Mouse (Mus musculus): ENCODE data around the gene Nf1. TPM values are rescaled to one million over a fixed set of nuclear protein-coding genes. Genes with fewer than 3 reads are reported as not detected.

Nf1 gene
- polyA plus RNA-seq, 1 experiment from 2014 or later: 6.1 TPM

- WGBS: 90% methylated on average over 6 of the region's 6 CpGs
- Histone ChIP-seq H3K4me1 (replicated peaks) (no peaks in the 10 kb centered on the region), H3K4me2 (no peak overlapping the region), H3K4me3 (no peak overlapping the region), H3K36me3 (peaks cover 38% of the 10 kb centered on the region), H3K9ac (no peak overlapping the region), H3K27me3 (no peaks in the 10 kb centered on the region), H3K27ac (replicated peaks) (no peak overlapping the region), H3K9me3 (no peaks in the 10 kb centered on the region)
- no peak for ATAC-seq (ENCODE audit: low read depth)
Measured at GRCm38 (mm10) chr11:79533311-79533710, 193.8 kb downstream of the Nf1 start.

- Histone ChIP-seq H3K9ac (no peak overlapping the region), H3K36me3 (peaks cover 38% of the 10 kb centered on the region), H3K27me3 (no peaks in the 10 kb centered on the region), H3K4me3 (no peak overlapping the region), H3K27ac (replicated peaks) (no peak overlapping the region), H3K4me2 (no peak overlapping the region), H3K4me1 (replicated peaks) (no peaks in the 10 kb centered on the region), H3K9me3 (no peaks in the 10 kb centered on the region)
- no peak for ATAC-seq (ENCODE audit: low read depth)
- WGBS: 89% methylated on average over 8 of the region's 8 CpGs
Measured at GRCm38 (mm10) chr11:79533950-79534690, 194.6 kb downstream of the Nf1 start.

GRCm38 (mm10) chr11:79535554-79535953 lies 196.1 kb downstream of the Nf1 start:
- Histone ChIP-seq H3K4me1 (replicated peaks) (no peaks in the 10 kb centered on the region), H3K4me2 (no peak overlapping the region), H3K27me3 (no peaks in the 10 kb centered on the region), H3K27ac (replicated peaks) (no peak overlapping the region), H3K9ac (no peak overlapping the region), H3K9me3 (no peaks in the 10 kb centered on the region), H3K36me3 (peaks cover 45% of the 10 kb centered on the region), H3K4me3 (no peak overlapping the region)
- ATAC-seq (ENCODE audit: low read depth): no peak
- 90% methylated on average over 4 of the region's 4 CpGs for WGBS

GRCm38 (mm10) chr11:79536293-79536692 lies 196.8 kb downstream of the Nf1 start:
- no peak for ATAC-seq (ENCODE audit: low read depth)
- Histone ChIP-seq H3K4me3 (no peak overlapping the region), H3K27ac (replicated peaks) (no peak overlapping the region), H3K9ac (no peak overlapping the region), H3K4me1 (replicated peaks) (no peaks in the 10 kb centered on the region), H3K9me3 (no peaks in the 10 kb centered on the region), H3K4me2 (no peak overlapping the region), H3K27me3 (no peaks in the 10 kb centered on the region), H3K36me3 (peaks cover 43% of the 10 kb centered on the region)
- 95% methylated on average over 3 of the region's 3 CpGs for WGBS

GRCm38 (mm10) chr11:79552622-79553021 lies 213.1 kb downstream of the Nf1 start:
- 88% methylated on average over 1 of the region's 1 CpGs for WGBS

GRCm38 (mm10) chr11:79560536-79560935 lies 221.0 kb downstream of the Nf1 start:
- 95% methylated on average over 4 of the region's 4 CpGs for WGBS
- no peak for ATAC-seq (ENCODE audit: low read depth)
- Histone ChIP-seq H3K9me3 (no peaks in the 10 kb centered on the region), H3K9ac (no peak overlapping the region), H3K27me3 (no peaks in the 10 kb centered on the region), H3K4me3 (no peak overlapping the region), H3K4me2 (no peak overlapping the region), H3K36me3 (peaks cover 84% of the 10 kb centered on the region), H3K27ac (replicated peaks) (no peak overlapping the region), H3K4me1 (replicated peaks) (no peaks in the 10 kb centered on the region)

More at GRCm38 (mm10) chr11:79552622-79553021, 213.1 kb downstream of the Nf1 start:
- Histone ChIP-seq H3K4me3 (no peak overlapping the region), H3K27ac (replicated peaks) (no peak overlapping the region), H3K9me3 (no peaks in the 10 kb centered on the region), H3K4me2 (no peak overlapping the region), H3K27me3 (no peaks in the 10 kb centered on the region), H3K9ac (no peak overlapping the region), H3K36me3 (peaks cover 80% of the 10 kb centered on the region), H3K4me1 (replicated peaks) (no peaks in the 10 kb centered on the region)
- no peak for ATAC-seq (ENCODE audit: low read depth)

- Histone ChIP-seq H3K4me3 (no peak overlapping the region), H3K4me2 (no peak overlapping the region), H3K9me3 (no peaks in the 10 kb centered on the region), H3K36me3 (peaks cover 89% of the 10 kb centered on the region), H3K27ac (replicated peaks) (no peak overlapping the region), H3K27me3 (no peaks in the 10 kb centered on the region), H3K9ac (no peak overlapping the region), H3K4me1 (replicated peaks) (no peaks in the 10 kb centered on the region)
- no peak for ATAC-seq (ENCODE audit: low read depth)
- 86% methylated on average over 7 of the region's 7 CpGs for WGBS
Measured at GRCm38 (mm10) chr11:79563493-79563892, 224.0 kb downstream of the Nf1 start.

- no peak overlapping the region for H3K4me3 ChIP-seq
- H3K27ac ChIP-seq (replicated peaks): no peak overlapping the region
- peaks cover 90% of the 10 kb centered on the region for H3K36me3 ChIP-seq
- no peaks in the 10 kb centered on the region for H3K4me1 ChIP-seq (replicated peaks)
- WGBS: 49% methylated on average over 1 of the region's 1 CpGs
- no peak for ATAC-seq (ENCODE audit: low read depth)
- no peaks in the 10 kb centered on the region for H3K27me3 ChIP-seq
- no peaks in the 10 kb centered on the region for H3K9me3 ChIP-seq
- no peak overlapping the region for H3K9ac ChIP-seq
- no peak overlapping the region for H3K4me2 ChIP-seq
Measured at GRCm38 (mm10) chr11:79566947-79567346, 227.5 kb downstream of the Nf1 start.

GRCm38 (mm10) chr11:79568197-79568911 lies 228.9 kb downstream of the Nf1 start:
- no peak for ATAC-seq (ENCODE audit: low read depth)
- H3K27me3 ChIP-seq: no peaks in the 10 kb centered on the region
- peaks cover 89% of the 10 kb centered on the region for H3K36me3 ChIP-seq
- 90% methylated on average over 11 of the region's 11 CpGs for WGBS
- H3K27ac ChIP-seq (replicated peaks): no peak overlapping the region
- no peak overlapping the region for H3K4me3 ChIP-seq
- H3K4me2 ChIP-seq: no peak overlapping the region
- H3K4me1 ChIP-seq (replicated peaks): no peaks in the 10 kb centered on the region
- H3K9me3 ChIP-seq: no peaks in the 10 kb centered on the region
- no peak overlapping the region for H3K9ac ChIP-seq

GRCm38 (mm10) chr11:79570319-79570718 lies 230.8 kb downstream of the Nf1 start:
- no peaks in the 10 kb centered on the region for H3K9me3 ChIP-seq
- H3K36me3 ChIP-seq: peaks cover 94% of the 10 kb centered on the region
- no peak overlapping the region for H3K4me3 ChIP-seq
- 85% methylated on average over 2 of the region's 2 CpGs for WGBS
- H3K4me2 ChIP-seq: no peak overlapping the region
- ATAC-seq (ENCODE audit: low read depth): no peak
- H3K27me3 ChIP-seq: no peaks in the 10 kb centered on the region
- H3K27ac ChIP-seq (replicated peaks): no peak overlapping the region
- H3K9ac ChIP-seq: no peak overlapping the region
- no peaks in the 10 kb centered on the region for H3K4me1 ChIP-seq (replicated peaks)

- no peak for ATAC-seq (ENCODE audit: low read depth)
- H3K4me2 ChIP-seq: no peak overlapping the region
- no peaks in the 10 kb centered on the region for H3K4me1 ChIP-seq (replicated peaks)
- H3K27ac ChIP-seq (replicated peaks): no peak overlapping the region
- H3K9ac ChIP-seq: no peak overlapping the region
- peaks cover 78% of the 10 kb centered on the region for H3K36me3 ChIP-seq
- 82% methylated on average over 3 of the region's 3 CpGs for WGBS
- no peaks in the 10 kb centered on the region for H3K27me3 ChIP-seq
- no peak overlapping the region for H3K4me3 ChIP-seq
- no peaks in the 10 kb centered on the region for H3K9me3 ChIP-seq
Measured at GRCm38 (mm10) chr11:79573836-79574235, 234.3 kb downstream of the Nf1 start.

- no peaks in the 10 kb centered on the region for H3K9me3 ChIP-seq
Measured at GRCm38 (mm10) chr11:79575383-79576073, 236.0 kb downstream of the Nf1 start.

More at GRCm38 (mm10) chr11:79575383-79576073, 236.0 kb downstream of the Nf1 start:
- no peak for ATAC-seq (ENCODE audit: low read depth)
- Histone ChIP-seq H3K27ac (replicated peaks) (no peak overlapping the region), H3K27me3 (no peaks in the 10 kb centered on the region), H3K36me3 (peaks cover 73% of the 10 kb centered on the region), H3K4me3 (no peak overlapping the region), H3K9ac (no peak overlapping the region), H3K4me1 (replicated peaks) (no peaks in the 10 kb centered on the region), H3K4me2 (no peak overlapping the region)
- WGBS: 89% methylated on average over 14 of the region's 14 CpGs
